Mouse (Mus musculus): ENCODE results near the gene Nipa1. TPM values are rescaled to one million over a fixed set of nuclear protein-coding genes. Genes with fewer than 3 reads are reported as not detected.

Gene Nipa1
- polyA plus RNA-seq, 1 experiment from 2014 or later, result 11.0 TPM

DNA sequence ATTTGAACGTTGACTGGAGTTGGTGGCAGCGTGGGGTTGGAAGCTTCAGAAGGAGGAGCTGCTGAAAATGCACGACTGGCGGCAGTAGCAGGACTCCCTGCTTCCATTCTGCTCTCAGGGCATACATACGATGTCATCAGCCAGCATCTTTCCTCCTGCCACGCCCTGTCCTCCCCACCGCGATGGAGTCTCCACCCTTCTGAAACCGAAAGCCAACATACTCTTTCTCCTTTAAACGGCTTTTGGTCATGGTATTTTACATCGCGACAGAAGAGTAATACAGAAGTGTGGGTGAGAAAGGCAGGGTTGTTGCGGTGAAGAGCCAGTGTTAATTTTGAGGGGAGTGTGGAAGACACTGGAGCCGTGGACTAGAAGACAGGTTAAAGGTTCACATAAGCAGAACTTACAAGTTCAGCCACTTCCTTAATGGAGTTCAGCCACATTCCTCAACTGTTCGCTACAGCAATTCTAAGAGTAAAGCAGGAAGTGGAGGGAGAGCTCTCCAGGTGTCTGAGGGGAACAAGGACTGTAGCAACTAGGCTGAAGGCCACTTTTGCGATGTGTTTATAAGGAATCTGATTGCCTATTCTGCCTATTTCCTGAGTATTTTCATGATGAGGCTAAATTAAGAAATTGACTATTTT lies 51.4 kb downstream of the Nipa1 start:
- H3K36me3 ChIP-seq (ENCODE audit: control insufficient read depth, insufficient read depth, low read length), result no peaks in the 10 kb centered on the region
- H3K4me3 ChIP-seq (ENCODE audit: low read depth, low read length), result no peak overlapping the region
- no peak overlapping the region for H3K9ac ChIP-seq (ENCODE audit: low read length)
- H3K4me1 ChIP-seq (ENCODE audit: control insufficient read depth, insufficient read depth, low read length), result no peaks in the 10 kb centered on the region
- DNase-seq (ENCODE audit: low spot score), result no peak
- WGBS, result 40% methylated on average over 16 of the region's 16 CpGs
- no peaks in the 10 kb centered on the region for H3K9me3 ChIP-seq (ENCODE audit: control insufficient read depth, low read length)
- no peak for ATAC-seq (ENCODE audit: insufficient read depth, low FRiP score, low TSS enrichment)
- H3K4me2 ChIP-seq (ENCODE audit: low read depth), result peak overlapping the region; percentile 12; the same call in 1 of the 2 replicates
- H3K27ac ChIP-seq (ENCODE audit: low read depth, low read length), result no peak overlapping the region
- no peaks in the 10 kb centered on the region for H3K27me3 ChIP-seq (ENCODE audit: control insufficient read depth, insufficient read depth, low read length)

DNA sequence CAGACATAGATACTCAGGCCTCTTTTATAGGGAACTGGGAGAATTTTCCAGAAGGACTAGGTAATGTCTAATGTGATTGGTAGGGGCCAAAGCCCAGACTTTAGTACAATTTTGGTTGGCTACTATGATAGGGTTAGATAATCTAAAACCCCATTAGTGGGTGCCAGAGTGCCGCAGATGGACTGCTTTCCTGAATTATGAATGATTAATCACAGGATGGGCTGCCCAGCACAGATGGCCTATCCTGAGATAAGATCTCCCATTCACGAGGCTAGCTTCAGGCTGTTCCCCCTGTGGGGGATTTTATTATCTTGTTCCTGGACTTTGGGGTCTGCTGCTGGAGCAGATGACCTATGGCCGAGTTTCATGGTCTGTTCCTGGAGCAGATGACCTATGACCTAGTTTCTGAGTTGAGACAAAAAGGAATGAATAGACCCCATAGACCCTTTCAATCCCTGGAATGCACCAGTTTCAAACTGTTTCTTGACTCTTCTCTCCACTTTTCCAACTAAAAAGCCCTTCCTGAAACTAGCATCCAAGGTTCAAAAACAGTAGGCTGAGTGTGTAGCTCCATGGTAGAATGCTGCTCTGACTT lies 52.8 kb downstream of the Nipa1 start:
- Histone ChIP-seq H3K9me3 (ENCODE audit: control insufficient read depth, low read length) (no peaks in the 10 kb centered on the region), H3K36me3 (ENCODE audit: control insufficient read depth, insufficient read depth, low read length) (no peaks in the 10 kb centered on the region), H3K4me1 (ENCODE audit: control insufficient read depth, insufficient read depth, low read length) (peaks cover 6% of the 10 kb centered on the region; the same call in 1 of the 2 replicates), H3K27me3 (ENCODE audit: control insufficient read depth, insufficient read depth, low read length) (no peaks in the 10 kb centered on the region), H3K4me3 (ENCODE audit: low read depth, low read length) (no peak overlapping the region), H3K4me2 (ENCODE audit: low read depth) (no peak overlapping the region), H3K9ac (ENCODE audit: low read length) (no peak overlapping the region), H3K27ac (ENCODE audit: low read depth, low read length) (no peak overlapping the region)
- ATAC-seq (ENCODE audit: insufficient read depth, low FRiP score, low TSS enrichment) (no peak), DNase-seq (ENCODE audit: low spot score) (no peak)
- 26% methylated on average over 3 of the region's 3 CpGs for WGBS

DNA sequence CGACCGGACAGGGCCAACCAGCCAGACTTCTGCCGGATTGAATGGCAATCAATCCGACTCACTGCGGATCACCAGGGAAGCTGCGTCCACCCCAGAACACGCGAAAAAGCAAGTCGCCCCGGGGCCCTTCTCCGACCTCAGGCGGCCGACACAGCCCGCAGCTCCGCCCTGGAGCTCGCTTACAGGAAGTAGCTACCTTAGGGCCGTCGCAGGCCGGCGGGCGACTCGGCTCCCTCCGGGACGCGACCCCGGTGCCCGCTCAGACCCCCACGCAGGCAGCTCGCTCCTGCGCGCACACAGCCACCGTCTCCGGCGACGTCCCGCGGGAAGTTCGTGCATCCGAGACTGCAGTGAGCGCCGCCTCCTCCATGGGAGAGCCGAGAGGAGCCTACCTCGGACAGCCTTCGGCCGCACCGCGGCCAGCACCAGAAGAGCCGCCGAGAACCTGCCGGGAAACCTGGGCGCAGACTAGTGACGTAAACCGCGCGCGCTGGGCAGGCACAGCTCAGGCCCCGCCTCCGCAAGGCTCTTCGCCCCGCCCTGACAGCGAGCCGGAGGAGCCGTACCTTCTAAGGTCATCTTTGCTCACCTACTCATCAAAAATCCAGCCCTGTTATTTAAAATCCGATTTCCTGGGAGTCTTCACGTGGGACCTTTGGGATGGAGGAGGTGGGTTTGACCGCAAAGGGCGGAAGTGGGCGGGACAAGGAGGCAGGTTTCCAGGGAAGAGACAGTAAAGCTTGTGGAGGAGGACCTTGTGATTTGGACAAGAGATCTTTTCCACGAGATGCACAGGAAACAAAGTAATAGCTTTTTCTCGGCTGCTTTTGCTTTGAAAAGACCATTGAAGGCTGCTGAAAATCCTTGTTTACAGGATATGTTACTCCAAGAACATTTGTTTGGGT lies 57.5 kb downstream of the Nipa1 start, which contains the start of gene Nipa2:
Nipa2 (minus strand) TSS at position 473 of the 905 bp plus-strand sequence.
- WGBS, result under 1% methylated on average over 70 of the region's 70 CpGs
- Histone ChIP-seq H3K4me2 (ENCODE audit: low read depth) (peak within 1 kb of the TSS; percentile 75), H3K27ac (ENCODE audit: low read depth, low read length) (peak within 1 kb of the TSS; percentile 85), H3K4me3 (ENCODE audit: low read depth, low read length) (peak within 1 kb of the TSS; percentile 92), H3K9me3 (ENCODE audit: control insufficient read depth, low read length) (no peaks in the 10 kb centered on the region), H3K4me1 (ENCODE audit: control insufficient read depth, insufficient read depth, low read length) (peaks cover 6% of the 10 kb centered on the region; the same call in 1 of the 2 replicates), H3K36me3 (ENCODE audit: control insufficient read depth, insufficient read depth, low read length) (no peaks in the 10 kb centered on the region), H3K27me3 (ENCODE audit: control insufficient read depth, insufficient read depth, low read length) (no peaks in the 10 kb centered on the region), H3K9ac (ENCODE audit: low read length) (peak within 1 kb of the TSS; percentile 93)
- peak; percentile 93 for DNase-seq (ENCODE audit: low spot score)
- peak; percentile 98 for ATAC-seq (ENCODE audit: insufficient read depth, low FRiP score, low TSS enrichment)

DNA sequence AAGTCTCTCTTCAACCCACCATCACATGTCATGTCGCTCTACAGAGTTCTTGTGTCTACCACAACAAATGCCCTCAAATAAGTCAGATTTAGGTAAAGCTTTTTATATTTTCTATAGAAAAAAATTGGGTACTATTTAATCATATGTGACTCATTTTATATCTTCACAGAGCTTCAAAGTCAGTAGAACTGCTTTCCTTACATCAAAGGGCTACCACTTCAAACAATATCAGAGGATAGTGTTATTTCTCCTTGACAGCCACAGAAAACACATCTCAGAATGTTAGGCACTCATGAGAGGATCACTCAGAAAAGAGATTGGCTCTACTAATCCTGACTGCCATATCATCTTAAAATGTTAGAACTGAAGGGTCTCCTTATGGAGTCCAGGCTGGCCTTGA lies 59.2 kb downstream of the Nipa1 start:
- H3K36me3 ChIP-seq (ENCODE audit: control insufficient read depth, insufficient read depth, low read length), result no peaks in the 10 kb centered on the region
- no peak overlapping the region for H3K4me2 ChIP-seq (ENCODE audit: low read depth)
- no peaks in the 10 kb centered on the region for H3K27me3 ChIP-seq (ENCODE audit: control insufficient read depth, insufficient read depth, low read length)
- DNase-seq (ENCODE audit: low spot score), result no peak
- no peak overlapping the region for H3K4me3 ChIP-seq (ENCODE audit: low read depth, low read length)
- no peak overlapping the region for H3K9ac ChIP-seq (ENCODE audit: low read length)
- peaks cover 6% of the 10 kb centered on the region; the same call in 1 of the 2 replicates for H3K4me1 ChIP-seq (ENCODE audit: control insufficient read depth, insufficient read depth, low read length)
- no peaks in the 10 kb centered on the region for H3K9me3 ChIP-seq (ENCODE audit: control insufficient read depth, low read length)
- no peak overlapping the region for H3K27ac ChIP-seq (ENCODE audit: low read depth, low read length)
- no peak for ATAC-seq (ENCODE audit: insufficient read depth, low FRiP score, low TSS enrichment)
- 100% methylated on average over 1 of the region's 1 CpGs for WGBS

DNA sequence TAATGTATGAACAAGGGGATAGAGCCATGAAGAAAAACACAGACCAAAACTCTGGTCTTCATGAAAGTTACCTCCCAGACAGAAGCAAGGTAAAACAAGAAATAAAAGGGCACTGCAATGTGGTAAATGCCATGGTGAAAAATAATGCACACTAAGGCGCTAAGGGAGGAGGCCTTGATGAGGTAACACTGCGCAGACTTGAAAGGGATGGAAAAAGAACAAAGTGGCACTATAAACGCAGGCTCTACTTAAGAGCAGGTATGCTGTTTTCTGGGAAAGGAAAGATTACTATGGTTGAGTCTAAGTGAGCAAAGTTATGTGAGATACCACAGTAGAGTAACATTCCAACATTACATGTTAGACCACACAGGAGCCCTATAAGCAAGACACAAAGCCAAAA lies 60.0 kb downstream of the Nipa1 start:
- Histone ChIP-seq H3K27me3 (ENCODE audit: control insufficient read depth, insufficient read depth, low read length) (no peaks in the 10 kb centered on the region), H3K4me1 (ENCODE audit: control insufficient read depth, insufficient read depth, low read length) (peaks cover 6% of the 10 kb centered on the region; the same call in 1 of the 2 replicates), H3K27ac (ENCODE audit: low read depth, low read length) (no peak overlapping the region), H3K9me3 (ENCODE audit: control insufficient read depth, low read length) (no peaks in the 10 kb centered on the region), H3K36me3 (ENCODE audit: control insufficient read depth, insufficient read depth, low read length) (no peaks in the 10 kb centered on the region), H3K9ac (ENCODE audit: low read length) (no peak overlapping the region), H3K4me3 (ENCODE audit: low read depth, low read length) (no peak overlapping the region), H3K4me2 (ENCODE audit: low read depth) (no peak overlapping the region)
- no peak for DNase-seq (ENCODE audit: low spot score)
- ATAC-seq (ENCODE audit: insufficient read depth, low FRiP score, low TSS enrichment), result no peak
- WGBS, result 96% methylated on average over 3 of the region's 3 CpGs

DNA sequence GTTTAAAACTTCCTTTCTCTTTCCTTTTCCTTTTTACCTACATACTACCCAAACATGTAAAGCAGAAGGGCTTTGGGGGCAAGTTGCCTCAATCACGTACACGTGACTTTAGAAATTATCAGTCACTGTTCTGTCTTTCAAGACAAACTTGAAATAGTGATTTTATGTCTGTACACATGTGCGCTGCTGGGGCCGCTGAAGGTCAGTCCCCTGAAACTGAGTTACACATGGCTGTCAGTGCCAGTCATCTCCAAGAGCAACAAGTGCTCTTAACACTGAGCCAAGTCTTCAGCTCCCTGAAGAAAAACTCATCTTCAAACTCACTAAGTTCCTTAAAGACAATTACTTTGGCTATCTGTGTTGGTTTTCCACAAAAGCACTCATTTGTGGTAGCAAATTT lies 61.8 kb downstream of the Nipa1 start:
- H3K4me2 ChIP-seq (ENCODE audit: low read depth), result no peak overlapping the region
- H3K27ac ChIP-seq (ENCODE audit: low read depth, low read length), result no peak overlapping the region
- no peak overlapping the region for H3K4me3 ChIP-seq (ENCODE audit: low read depth, low read length)
- WGBS, result 95% methylated on average over 4 of the region's 4 CpGs
- DNase-seq (ENCODE audit: low spot score) (no peak), ATAC-seq (ENCODE audit: insufficient read depth, low FRiP score, low TSS enrichment) (no peak)
- peaks cover 2% of the 10 kb centered on the region; the same call in 1 of the 2 replicates for H3K4me1 ChIP-seq (ENCODE audit: control insufficient read depth, insufficient read depth, low read length)
- no peaks in the 10 kb centered on the region for H3K36me3 ChIP-seq (ENCODE audit: control insufficient read depth, insufficient read depth, low read length)
- no peak overlapping the region for H3K9ac ChIP-seq (ENCODE audit: low read length)
- no peaks in the 10 kb centered on the region for H3K9me3 ChIP-seq (ENCODE audit: control insufficient read depth, low read length)
- no peaks in the 10 kb centered on the region for H3K27me3 ChIP-seq (ENCODE audit: control insufficient read depth, insufficient read depth, low read length)

DNA sequence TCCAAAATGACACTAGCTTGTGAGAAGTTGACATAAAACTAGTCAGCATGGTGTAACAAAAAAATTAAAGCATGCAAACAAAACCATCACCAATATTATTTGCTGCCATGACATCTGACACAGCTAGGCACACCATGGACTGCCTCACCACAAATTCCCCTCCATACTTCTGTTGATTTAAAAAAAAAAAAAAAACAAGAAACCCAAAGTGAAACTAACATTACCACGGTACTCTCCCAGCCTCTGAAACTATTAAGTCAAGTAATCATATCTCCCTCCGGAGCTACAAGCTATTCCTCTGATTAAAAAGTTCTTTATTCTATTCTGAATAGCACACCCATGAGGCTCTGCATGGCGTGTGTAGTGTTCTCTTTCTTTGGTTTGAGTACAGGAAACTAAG lies 62.6 kb downstream of the Nipa1 start:
- ATAC-seq (ENCODE audit: insufficient read depth, low FRiP score, low TSS enrichment), result no peak
- 93% methylated on average over 3 of the region's 3 CpGs for WGBS

DNA sequence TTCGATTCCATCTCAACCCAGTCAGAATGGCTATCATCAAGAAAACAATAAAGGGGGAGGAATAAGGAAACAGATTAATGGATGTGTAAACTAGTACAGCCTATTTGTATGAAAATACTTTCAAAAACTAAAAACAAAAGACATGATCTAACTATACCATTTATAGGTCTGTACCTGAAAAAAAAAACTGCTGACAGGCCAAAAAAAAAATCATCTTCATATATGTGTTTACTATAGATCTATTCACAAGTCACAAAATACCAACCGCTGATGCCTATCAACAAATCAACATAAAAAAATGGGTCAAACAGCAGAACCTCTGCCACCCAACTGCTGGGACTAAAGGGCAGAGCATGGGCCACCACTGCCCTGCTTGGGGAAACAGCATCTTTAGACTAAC lies 63.7 kb downstream of the Nipa1 start:
- no peak overlapping the region for H3K27ac ChIP-seq (ENCODE audit: low read depth, low read length)
- H3K9me3 ChIP-seq (ENCODE audit: control insufficient read depth, low read length), result no peaks in the 10 kb centered on the region
- H3K4me3 ChIP-seq (ENCODE audit: low read depth, low read length), result no peak overlapping the region
- no peak overlapping the region for H3K9ac ChIP-seq (ENCODE audit: low read length)
- 96% methylated on average over 2 of the region's 2 CpGs for WGBS
- H3K27me3 ChIP-seq (ENCODE audit: control insufficient read depth, insufficient read depth, low read length), result no peaks in the 10 kb centered on the region
- no peak overlapping the region for H3K4me2 ChIP-seq (ENCODE audit: low read depth)
- DNase-seq (ENCODE audit: low spot score) (no peak), ATAC-seq (ENCODE audit: insufficient read depth, low FRiP score, low TSS enrichment) (no peak)
- H3K36me3 ChIP-seq (ENCODE audit: control insufficient read depth, insufficient read depth, low read length), result no peaks in the 10 kb centered on the region
- no peaks in the 10 kb centered on the region for H3K4me1 ChIP-seq (ENCODE audit: control insufficient read depth, insufficient read depth, low read length)

More for the DNA sequence above, 62.6 kb downstream of the Nipa1 start:
- Histone ChIP-seq H3K4me1 (ENCODE audit: control insufficient read depth, insufficient read depth, low read length) (no peaks in the 10 kb centered on the region), H3K27me3 (ENCODE audit: control insufficient read depth, insufficient read depth, low read length) (no peaks in the 10 kb centered on the region), H3K36me3 (ENCODE audit: control insufficient read depth, insufficient read depth, low read length) (no peaks in the 10 kb centered on the region), H3K4me2 (ENCODE audit: low read depth) (no peak overlapping the region), H3K9me3 (ENCODE audit: control insufficient read depth, low read length) (no peaks in the 10 kb centered on the region), H3K9ac (ENCODE audit: low read length) (no peak overlapping the region), H3K27ac (ENCODE audit: low read depth, low read length) (no peak overlapping the region), H3K4me3 (ENCODE audit: low read depth, low read length) (no peak overlapping the region)
- DNase-seq (ENCODE audit: low spot score), result no peak
